Mouse (Mus musculus) embryonic facial prominence, embryonic 13.5 days (tissue): Measurements from ENCODE around the gene Cntln. TPM values are rescaled to one million over a fixed set of nuclear protein-coding genes. Genes with fewer than 3 reads are reported as not detected.

ENCODE experiments used
- ATAC-seq: fragments of 200-750 bp; cut with Nextera tagmentation; 2 replicates; pipeline ENCODE4 v1.8.0; 2017; ENCODE audit warnings: low read depth; ENCODE audit not compliant: insufficient number of reproducible peaks, insufficient read depth, low FRiP score, low TSS enrichment
- H3K27ac ChIP-seq: fragments of 300-500 bp; sonication (generic); 2 replicates; pipeline ENCODE4 v1.5.1; 2015; ENCODE audit warnings: moderate library complexity, mild to moderate bottlenecking, inconsistent platforms
- H3K27me3 ChIP-seq: fragments of 300-500 bp; sonication (generic); 2 replicates; pipeline ENCODE4 v1.6.1; 2015; ENCODE audit warnings: mild to moderate bottlenecking, inconsistent platforms
- H3K36me3 ChIP-seq: fragments of 300-500 bp; sonication (generic); 2 replicates; pipeline ENCODE4 v1.6.1; 2015; ENCODE audit warnings: mild to moderate bottlenecking, inconsistent platforms
- H3K4me1 ChIP-seq: fragments of 300-500 bp; sonication (generic); 2 replicates; pipeline ENCODE4 v1.6.1; 2015; ENCODE audit warnings: inconsistent platforms
- H3K4me2 ChIP-seq: fragments of 300-500 bp; sonication (generic); 2 replicates; pipeline ENCODE4 v1.6.1; 2015; ENCODE audit warnings: moderate library complexity, mild to moderate bottlenecking, inconsistent platforms
- H3K4me3 ChIP-seq: fragments of 300-500 bp; sonication (generic); 2 replicates; pipeline ENCODE4 v1.5.1; 2015; ENCODE audit warnings: mild to moderate bottlenecking, inconsistent platforms
- H3K9ac ChIP-seq: fragments of 300-500 bp; sonication (generic); 2 replicates; pipeline ENCODE4 v1.6.1; 2015; ENCODE audit warnings: mild to moderate bottlenecking, inconsistent platforms
- H3K9me3 ChIP-seq: fragments of 300-500 bp; sonication (generic); 2 replicates; pipeline ENCODE4 v1.6.1; 2016; ENCODE audit warnings: inconsistent platforms
- WGBS: fragments of 180-500 bp; shearing (Covaris S2); methylation state at CpG from one replicate; pipeline ENCODE4 v1.1.7; 2015; ENCODE audit warnings: mixed read lengths; 5-methylcytosine and 5-hydroxymethylcytosine counted together
- polyA plus RNA-seq: library from polyadenylated mRNA; unstranded; fragments of >200 nt; fragmentation: Nextera tagmentation; extraction: Ambion mirVana; gene quantifications from 2 replicates; pipeline ENCODE4 v1.2.1, GENCODE M21; 2015

The Cntln gene
- polyA plus RNA-seq, 1 experiment from 2014 or later: 15.4 TPM

GRCm38 (mm10) chr4:85162468-85163312, 278.6 kb downstream of the Cntln start:
- no peak overlapping the region for H3K27ac ChIP-seq
- 0 out of 2 replicates have a peak, but pooled peaks have one; percentile 32 for ATAC-seq
- 0 out of 2 replicates have a peak overlapping the region, but pooled peaks have one; percentile 6 for H3K9ac ChIP-seq
- no peaks in the 10 kb centered on the region for H3K27me3 ChIP-seq
- H3K36me3 ChIP-seq: no peaks in the 10 kb centered on the region
- H3K4me2 ChIP-seq: peak overlapping the region; percentile 37
- no peaks in the 10 kb centered on the region for H3K9me3 ChIP-seq
- H3K4me3 ChIP-seq: no peak overlapping the region
- WGBS: 27% methylated on average over 27 of the region's 27 CpGs
- H3K4me1 ChIP-seq: 0 out of 2 replicates have a peak, but pooled peaks cover 3% of the 10 kb centered on the region

- no peak overlapping the region for H3K4me2 ChIP-seq
- no peak for ATAC-seq
- 84% methylated on average over 2 of the region's 2 CpGs for WGBS
- H3K9me3 ChIP-seq: no peaks in the 10 kb centered on the region
- H3K4me3 ChIP-seq: no peak overlapping the region
- H3K27me3 ChIP-seq: no peaks in the 10 kb centered on the region
- H3K27ac ChIP-seq: no peak overlapping the region
- no peaks in the 10 kb centered on the region for H3K36me3 ChIP-seq
- H3K9ac ChIP-seq: no peak overlapping the region
- H3K4me1 ChIP-seq: 0 out of 2 replicates have a peak, but pooled peaks cover 3% of the 10 kb centered on the region
These were observed 279.2 kb downstream of the Cntln start for GRCm38 (mm10) chr4:85163313-85163615.

GRCm38 (mm10) chr4:85168001-85168400, 283.9 kb downstream of the Cntln start:
- H3K9ac ChIP-seq: no peak overlapping the region
- 0 out of 2 replicates have a peak, but pooled peaks cover under 1% of the 10 kb centered on the region for H3K4me1 ChIP-seq
- no peaks in the 10 kb centered on the region for H3K9me3 ChIP-seq
- H3K4me3 ChIP-seq: no peak overlapping the region
- H3K4me2 ChIP-seq: no peak overlapping the region
- H3K27me3 ChIP-seq: no peaks in the 10 kb centered on the region
- H3K27ac ChIP-seq: no peak overlapping the region
- ATAC-seq: no peak
- no peaks in the 10 kb centered on the region for H3K36me3 ChIP-seq
- whole genome bisulfite sequencing: 92% methylated on average over 12 of the region's 12 CpGs

GRCm38 (mm10) chr4:85175466-85175865, 291.4 kb downstream of the Cntln start:
- Histone ChIP-seq H3K9me3 (no peaks in the 10 kb centered on the region), H3K9ac (no peak overlapping the region), H3K4me2 (no peak overlapping the region), H3K27me3 (no peaks in the 10 kb centered on the region), H3K36me3 (no peaks in the 10 kb centered on the region), H3K4me1 (no peaks in the 10 kb centered on the region), H3K27ac (no peak overlapping the region), H3K4me3 (no peak overlapping the region)
- WGBS: 91% methylated on average over 4 of the region's 4 CpGs
- no peak for ATAC-seq

GRCm38 (mm10) chr4:85178394-85179051, 294.4 kb downstream of the Cntln start:
- Histone ChIP-seq H3K36me3 (no peaks in the 10 kb centered on the region), H3K27ac (no peak overlapping the region), H3K4me1 (no peaks in the 10 kb centered on the region), H3K9me3 (no peaks in the 10 kb centered on the region), H3K27me3 (no peaks in the 10 kb centered on the region), H3K4me2 (no peak overlapping the region), H3K4me3 (no peak overlapping the region), H3K9ac (no peak overlapping the region)
- 89% methylated on average over 9 of the region's 9 CpGs for WGBS
- no peak for ATAC-seq

Other genes with a start within 250 kb of the Cntln start
- 28.8 and 33.8 TPM in 2 replicates for gene Bnc2, start 209.0 kb upstream of the Cntln start, polyA plus RNA-seq